Mouse (Mus musculus) frontal cortex, postnatal 25 days (tissue): Measurements from ENCODE around the gene Ino80b.
"Not testable (repeated sequence)": the region's sequence is repeated elsewhere in the genome, so short reads cannot be mapped to it uniquely, and the experiment has no call there.

Source experiments
- DNase-seq, 2 experiments: peaks; one replicate each; pipeline ENCODE4 v3.0.0; 2022; ENCODE audit warnings: low spot score in 2 of 2

Gene Ino80b

DNA sequence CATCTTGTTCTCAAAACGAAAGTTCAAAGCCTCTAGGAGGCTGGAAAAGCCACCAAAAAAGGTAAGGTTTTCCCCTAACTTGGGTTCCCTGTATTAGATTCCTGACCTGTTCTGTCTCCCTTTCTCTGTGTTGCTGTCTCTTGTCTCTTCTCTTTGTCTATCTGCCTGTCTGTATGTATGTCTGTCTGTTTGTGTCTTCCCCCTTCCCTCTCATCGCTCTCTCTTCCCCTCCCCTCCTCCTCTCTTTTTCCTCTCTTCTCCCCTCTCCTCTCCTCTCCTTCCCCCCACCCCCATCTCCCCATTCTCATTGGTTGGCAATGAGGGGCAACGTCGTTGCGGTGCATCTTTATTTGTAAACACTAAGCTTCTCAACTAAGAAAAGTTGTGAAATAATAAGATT is at the start of gene Ino80b:
Ino80b (minus strand) TSS at position 101 of the 400 bp plus-strand sequence.
- no peak for DNase-seq

DNA sequence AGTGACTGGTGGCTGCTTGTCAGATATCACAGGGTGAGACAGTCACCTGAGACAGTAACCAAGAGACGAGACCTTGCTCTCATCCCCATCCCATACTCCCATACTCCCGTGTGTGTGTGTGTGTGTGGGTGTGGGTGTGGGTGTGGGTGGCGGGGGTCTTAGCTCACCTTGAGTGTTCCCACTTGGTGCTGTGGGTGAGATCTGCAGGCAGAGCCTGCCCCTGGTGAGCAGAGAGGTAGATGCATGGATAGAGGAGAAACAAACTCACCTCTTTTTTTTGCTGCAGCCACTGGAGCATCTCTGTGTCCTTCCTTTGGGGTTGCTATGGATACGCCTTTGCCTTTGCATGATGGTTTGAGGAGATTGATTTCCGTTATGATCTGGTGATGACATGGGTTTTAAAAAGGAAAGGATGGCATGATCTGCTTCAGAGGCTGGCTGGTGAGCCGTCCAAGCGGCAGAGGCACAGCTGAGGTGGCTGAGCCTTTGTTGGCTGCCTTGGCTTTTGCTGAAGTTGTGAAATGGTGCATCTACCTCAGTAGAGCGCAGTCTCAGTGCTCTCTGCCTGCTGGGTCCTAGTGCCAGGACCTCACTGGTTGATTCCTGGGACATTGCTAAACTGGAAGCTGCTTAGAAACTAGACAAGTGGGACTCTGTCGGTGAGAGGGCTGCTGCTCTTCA is 47.1 kb upstream of the Ino80b start:
- DNase-seq, result peak; percentile 35 to 61

DNA sequence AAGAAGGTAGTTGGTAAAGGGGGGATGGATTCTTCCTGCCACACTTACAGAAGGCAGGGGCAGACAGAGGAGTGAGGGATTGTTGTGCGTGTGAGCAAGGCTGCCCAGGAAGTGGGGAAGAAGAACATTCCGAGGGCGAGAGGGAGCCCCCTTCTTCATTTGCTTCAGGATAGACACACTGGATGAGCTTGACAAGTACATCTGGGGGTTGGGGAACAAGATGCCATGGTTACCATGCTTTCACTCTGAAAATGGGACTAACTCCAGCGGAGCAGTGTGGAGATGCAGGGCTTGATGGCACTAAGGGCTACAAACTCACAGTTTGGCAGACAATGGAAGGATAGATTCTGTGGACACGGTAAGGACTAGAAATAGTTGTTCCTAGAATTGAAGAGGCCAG is 45.8 kb upstream of the Ino80b start:
- no peak for DNase-seq

DNA sequence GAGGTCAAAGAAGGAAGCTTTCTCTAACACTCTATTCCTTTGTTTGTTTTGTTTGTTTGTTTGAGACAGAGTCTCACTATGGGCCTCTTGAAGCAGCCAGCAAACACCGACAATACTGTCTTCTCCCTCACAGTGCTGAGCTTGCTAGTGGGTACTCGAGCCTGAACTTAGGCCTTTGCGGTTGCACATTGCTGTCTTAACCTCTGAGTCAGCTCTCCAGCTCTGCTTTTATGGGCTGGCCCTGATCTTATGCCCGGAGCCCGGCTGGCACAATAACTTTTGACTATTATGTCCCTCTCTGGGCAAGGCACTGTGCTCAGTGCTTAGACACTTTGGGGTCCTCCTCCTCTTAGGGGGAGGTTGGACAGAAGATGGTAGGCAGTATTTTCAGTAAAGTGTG is 44.6 kb upstream of the Ino80b start:
- DNase-seq, result no peak

DNA sequence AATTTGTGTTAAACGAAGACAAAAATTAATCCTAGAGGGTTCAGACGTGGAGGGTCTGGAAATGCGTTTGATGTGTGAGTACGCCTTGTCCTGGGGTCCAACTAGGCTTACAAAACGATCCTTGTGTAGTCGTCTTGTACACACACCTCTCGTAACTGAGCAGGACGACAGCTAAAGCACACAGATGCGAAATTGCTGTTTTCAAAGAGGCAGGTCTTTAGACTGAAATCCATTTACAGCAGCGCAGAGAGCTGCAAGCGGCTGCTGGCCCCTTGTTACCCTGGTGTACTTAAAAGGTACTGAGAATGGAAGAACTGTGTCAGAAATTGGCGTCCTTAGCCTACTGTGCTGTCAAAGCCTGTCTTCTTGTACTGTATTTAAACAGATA is 41.0 kb upstream of the Ino80b start:
- DNase-seq, result no peak

DNA sequence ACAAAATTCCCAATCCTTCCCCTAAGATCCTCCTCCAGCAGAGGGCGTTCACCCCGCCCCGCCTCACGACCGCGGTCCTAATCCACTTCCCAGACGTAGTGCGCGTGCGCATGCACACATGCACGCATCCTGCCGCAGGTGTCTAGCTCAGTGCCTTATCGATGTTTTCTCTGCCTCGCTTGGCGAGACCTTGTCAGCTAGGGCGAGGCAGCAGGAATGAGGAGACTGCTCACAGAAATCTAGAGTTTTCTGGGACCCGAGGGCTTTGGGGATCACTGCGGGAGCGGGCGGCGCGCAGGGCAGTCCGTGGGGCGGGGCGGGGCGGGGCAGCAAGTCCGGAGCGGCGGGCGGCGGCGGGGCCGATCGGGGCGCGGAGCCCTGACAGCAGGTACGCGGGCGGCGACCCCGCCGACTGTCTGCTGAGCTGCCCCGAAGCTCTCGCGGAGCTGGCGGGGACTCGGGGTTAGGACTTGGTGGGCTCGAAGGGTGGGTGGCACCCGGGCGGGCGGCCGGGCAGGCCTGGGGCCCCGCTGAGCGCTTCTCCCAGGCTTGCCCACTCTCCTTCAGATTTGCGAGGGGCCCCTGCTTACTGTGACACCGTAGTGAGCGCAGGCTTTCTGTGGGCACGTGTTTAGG is 40.5 kb upstream of the Ino80b start, which contains the start of gene Dctn1:
Dctn1 (plus strand) TSS at position 314 of the 636 bp plus-strand sequence.
- DNase-seq, result peak; percentile 85 to 91

DNA sequence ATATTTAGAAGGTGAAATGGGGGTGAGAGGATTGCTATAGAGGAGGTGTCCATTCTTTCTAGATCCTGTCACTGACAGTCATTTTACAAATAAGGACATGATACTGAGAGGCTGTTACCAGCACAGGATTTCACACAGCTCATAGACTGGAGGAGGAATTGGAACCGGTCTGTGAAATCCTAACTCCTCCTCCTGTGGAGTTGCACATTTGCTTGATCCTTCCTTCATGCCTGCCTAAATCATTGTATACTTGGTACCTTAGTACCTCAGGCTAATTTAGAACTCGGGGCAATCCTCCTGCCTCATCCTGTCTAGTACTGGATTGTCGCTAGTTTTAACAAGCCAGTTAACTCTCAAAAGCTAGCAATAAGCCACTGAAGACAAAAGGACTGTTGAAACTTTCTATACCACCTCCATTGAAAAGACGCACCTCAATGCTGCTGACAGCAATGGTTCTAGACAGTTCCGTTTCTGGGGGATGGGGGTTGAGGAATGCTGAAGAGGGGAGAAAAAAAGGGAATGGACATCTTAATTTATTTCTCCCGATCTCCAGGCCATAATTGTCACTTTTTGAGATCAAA is 39.9 kb upstream of the Ino80b start:
- no peak for DNase-seq

DNA sequence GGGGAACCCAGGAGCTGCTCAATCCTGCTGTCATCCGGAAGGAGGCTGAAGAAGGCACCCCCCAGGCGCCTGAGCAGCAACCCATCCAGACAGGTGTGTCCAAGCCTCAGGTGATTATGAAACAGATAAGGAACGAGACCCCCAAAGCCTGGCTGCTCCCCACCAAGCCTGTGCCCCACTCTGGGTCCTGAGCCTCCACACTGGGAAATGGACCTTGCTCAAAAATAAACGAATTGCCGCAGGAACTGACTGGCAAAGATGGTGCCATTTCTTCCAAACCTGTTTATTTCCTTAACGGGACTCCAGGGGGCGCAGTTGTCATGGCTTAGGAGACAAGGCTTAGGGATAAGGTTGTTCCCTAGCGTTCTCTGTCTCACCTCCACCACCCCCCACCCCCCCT is 37.5 kb upstream of the Ino80b start:
- DNase-seq, result peak in 1 of 2 experiments; percentile 44

DNA sequence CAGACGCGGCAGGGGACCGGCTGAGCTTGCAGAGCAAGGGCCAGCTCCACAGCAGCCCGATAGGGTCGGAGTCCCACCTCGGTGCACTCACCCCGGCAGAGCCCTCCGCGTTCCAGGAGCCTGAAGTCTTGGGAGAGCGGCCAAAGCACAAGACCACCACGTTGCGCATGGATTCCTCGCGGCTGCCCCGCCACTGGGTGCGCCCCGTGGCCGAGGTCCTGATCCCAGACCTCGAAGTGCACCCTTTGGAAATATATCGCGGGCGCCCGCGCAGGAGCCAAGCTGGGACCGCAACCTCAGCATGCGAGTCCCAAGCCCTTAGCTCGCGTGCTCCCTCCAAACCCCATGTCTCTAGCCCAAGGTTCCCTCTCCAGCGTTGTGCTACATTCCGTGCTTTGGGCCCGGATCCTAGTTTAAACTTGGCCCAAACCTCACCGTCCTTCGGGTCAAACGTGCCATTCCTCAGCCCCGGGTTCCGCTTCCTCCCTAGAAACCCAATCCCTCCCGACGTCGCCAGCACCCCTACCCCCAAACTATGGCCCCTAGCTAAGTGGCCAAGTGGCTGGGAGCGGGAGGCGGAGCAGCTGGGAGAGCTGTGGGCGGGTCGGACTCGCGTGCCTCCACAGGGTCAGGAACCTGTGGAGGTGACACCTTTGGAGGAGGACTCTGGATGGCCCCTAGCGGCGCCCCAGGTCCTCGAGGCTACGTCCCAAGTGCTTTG is 36.9 kb upstream of the Ino80b start:
- DNase-seq, result no peak

DNA sequence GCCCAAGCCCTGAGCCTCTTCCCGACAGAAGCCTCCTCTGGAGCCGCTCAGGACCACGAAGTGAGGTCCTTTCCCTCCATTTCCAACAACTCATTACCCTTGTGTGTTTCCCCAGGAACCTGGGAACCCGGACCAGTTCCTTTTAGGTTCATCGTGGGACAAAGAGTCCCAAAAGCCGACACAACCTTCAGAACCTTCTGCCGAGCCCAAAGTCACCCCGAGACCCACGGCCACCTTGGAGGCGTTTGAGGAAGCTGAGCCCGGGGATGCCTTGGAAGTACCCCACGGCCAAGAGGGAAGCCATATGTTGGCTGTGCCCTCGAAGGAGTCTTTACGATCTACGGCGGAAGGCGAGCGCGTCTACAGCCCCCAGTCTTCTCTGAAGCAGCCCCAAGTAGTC is 36.2 kb upstream of the Ino80b start:
- no peak for DNase-seq

DNA sequence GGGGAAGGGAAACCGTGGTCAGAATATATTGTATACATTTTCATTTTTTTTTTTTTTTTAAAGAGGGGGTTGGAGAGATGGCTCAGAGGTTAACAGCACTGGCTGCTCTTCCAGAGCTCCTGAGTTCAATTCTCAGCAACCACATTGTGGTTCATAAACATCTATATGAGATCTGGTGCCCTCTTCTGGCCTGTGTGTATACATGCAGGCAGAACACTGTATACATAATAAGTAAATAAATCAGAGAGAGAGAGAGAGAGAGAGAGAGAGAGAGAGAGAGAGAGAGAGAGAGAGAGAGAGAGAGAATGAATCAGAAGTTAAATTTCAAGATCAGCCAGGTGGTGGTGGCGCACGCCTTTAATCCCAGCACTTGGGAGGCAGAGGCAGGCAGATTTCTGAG is 34.2 kb upstream of the Ino80b start:
- DNase-seq, result not testable (repeated sequence)

DNA sequence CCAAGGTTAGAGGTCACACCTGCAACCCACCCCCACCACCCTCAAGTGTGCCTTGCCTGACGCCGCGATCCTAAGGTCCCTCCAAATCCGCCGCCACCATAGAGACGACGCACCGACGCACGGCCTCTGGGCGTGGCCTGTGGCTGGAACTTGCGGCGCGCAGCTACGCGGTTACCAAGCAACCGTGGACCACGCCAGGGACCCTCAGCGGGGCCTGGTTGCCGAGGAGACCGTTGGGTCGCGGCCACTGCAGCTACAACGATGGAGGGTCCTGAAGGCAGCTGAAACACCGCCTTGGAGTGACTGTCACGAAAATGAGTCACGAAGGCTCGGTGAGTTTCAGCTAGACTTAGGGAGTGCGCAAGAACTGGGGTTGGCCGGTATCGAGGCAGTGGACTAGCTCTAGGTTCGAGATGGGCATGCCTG is 31.0 kb upstream of the Ino80b start, which contains the start of the genes Wdr54 and 1700003E16Rik:
Wdr54 (minus strand) TSS at position 139 of the 426 bp plus-strand sequence.
1700003E16Rik (plus strand) TSS at position 146 of the 426 bp plus-strand sequence.
- DNase-seq, result peak; percentile 49 to 62

DNA sequence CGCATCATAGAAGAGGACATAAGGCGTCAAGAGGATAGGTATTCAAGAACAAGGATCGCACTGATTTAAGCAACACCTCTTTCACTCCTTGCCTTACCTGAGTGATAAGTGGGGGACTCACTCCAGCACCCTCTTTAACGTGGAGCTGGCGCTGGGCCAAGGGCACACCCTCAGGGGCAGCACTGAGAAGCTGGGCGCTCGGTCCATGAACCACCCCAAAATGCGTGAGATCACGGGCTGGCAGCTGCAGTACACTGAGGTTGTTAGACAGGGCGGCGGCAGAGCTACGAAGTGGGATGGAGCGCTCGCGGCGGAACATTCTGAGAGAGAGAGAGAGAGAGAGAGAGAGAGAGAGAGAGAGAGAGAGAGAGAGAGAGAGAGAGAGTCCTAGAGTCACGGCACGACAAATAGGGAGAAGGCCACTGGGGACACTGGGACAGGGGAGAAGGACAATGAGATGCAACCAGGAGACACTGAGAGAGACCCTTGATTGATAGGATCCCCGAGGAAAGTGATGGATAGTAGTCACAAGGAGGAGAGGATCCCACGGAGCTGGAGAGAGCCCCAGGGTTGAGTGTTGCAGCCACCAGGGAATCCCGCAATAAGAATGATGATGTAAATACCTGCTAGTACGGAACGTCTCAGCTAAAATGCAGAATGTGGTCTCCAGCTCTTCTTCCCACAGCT is 30.5 kb upstream of the Ino80b start:
- DNase-seq, result no peak

DNA sequence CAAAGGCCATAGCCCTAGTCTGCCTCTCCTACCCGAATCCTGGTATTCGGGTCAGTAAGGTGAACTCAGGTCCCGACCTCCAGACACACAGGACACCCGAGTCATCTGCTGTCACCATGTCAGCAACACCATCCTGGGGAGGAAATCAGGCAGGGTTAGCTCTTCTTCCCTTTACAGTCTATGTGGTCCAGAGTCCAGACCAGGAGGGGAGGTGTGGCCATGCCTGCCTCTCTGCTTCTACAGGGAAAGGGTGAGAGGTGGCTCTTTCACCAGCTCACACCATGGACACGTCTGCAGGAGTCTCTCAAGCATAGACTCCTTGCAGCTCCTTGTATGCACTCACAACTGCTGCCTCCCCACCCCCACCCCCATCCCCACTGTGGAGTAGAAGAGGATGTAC is 28.3 kb upstream of the Ino80b start:
- DNase-seq, result no peak

DNA sequence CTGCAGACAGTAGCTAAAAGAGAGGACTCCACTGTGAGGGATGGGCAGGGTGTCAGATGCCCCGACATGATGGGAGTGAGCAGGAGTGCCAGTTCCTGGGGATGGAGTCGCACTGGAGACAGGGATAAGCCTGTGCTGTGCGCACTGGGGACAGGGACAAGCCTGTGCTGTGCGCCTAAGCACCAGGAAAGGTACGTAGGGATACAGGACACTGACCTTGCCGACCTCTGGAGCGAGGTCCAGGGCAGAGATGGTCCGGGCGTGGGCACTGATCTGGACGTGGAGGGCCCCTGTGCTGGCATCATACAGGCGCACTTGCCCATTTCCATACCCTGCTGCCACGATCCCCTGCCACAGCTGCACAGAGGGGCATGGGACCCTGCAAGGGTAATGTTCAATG is 27.8 kb upstream of the Ino80b start:
- DNase-seq, result no peak

DNA sequence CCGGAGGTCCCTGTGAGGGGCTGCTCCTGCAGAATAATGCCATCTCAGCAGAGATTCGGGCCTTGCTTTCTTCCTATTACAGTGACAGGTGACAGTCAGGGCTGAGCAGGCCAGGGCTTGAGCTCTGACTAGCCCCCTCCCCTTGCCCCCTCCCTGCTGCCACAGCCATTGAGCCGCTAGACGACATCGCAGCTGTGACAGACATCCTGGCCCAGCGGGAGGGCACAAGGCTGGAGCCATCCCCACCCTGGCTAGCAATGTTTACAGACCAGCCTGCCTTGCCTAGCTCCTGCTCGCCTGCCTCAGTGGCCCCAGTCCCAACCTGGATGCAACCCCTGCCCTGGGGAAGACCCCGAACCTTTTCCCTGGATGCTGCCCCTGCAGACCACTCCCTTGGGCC is 26.5 kb upstream of the Ino80b start:
- DNase-seq, result no peak

DNA sequence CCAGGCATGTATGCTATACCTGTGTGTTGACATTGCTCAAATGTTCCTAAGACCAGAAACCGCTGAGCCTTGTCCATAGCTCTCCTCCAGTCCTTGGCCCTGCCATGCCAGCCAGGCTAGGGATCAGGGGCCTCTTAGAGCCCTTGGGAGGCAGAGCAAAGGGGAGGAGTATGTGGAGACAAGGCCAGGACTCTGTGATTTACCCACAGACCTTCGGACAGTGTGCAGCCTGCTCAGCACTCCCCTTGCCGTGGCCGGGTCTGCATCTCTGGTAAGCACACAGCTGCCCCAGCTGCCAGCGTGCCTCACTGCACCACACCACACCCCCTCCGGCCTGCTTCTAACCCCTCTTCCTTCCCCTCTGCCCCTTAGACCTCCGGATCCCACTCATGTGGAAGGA is 22.0 kb upstream of the Ino80b start:
- DNase-seq, result no peak

DNA sequence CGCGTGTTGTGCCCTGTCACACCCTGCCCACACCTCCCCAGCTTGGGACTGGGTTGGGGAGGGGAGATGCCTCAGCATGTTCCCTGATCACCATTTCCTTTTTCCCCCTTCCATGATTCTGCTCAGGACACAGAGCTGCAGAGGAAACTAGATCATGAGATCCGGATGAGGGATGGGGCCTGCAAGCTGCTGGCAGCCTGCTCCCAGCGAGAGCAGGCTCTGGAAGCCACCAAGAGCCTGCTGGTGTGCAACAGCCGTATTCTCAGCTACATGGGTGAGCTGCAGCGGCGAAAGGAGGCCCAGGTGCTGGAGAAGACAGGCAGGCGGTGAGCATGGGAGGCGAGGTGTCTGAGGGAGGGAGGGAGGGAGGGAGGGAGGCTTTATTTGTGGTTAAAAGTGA is 20.6 kb upstream of the Ino80b start:
- no peak for DNase-seq

DNA sequence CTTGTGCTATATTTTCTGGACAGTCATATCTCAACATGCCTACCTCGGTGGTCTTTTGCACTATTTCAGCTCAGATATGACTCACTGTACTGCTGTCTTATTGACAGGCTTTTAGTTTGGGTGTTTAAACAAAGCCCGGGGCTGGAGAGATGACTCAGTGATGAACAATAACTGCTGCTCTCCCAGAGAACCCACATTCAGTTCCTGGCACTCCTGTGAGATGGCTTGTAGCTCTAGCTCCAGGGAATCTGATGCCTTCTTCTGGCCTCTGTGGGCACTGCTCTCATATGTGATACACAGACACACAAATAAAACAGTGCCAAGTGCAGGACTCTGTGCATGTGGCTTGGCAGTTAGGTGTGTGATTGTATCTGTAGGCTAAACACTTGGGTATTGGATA is 20.0 kb upstream of the Ino80b start:
- no peak for DNase-seq

DNA sequence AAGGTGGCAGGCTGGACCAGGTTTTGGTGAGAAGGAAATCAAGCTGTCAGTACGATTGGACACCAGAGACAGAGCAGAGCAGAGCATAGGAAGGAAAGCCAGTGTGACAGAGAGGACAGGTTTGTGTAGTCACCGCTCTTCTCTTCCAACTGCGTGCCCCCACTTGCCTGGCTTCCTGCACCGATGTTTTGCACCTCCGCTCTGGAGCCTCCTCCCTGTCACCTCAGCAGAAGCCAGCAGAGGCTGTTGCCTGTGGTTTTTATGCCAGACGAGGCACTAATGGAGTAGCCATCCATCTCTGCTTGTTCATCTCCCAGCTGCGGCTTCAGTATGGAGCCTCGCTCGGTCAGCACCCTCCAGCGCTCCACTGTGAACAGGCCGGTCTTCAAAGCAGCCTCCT is 17.7 kb upstream of the Ino80b start:
- DNase-seq, result no peak

DNA sequence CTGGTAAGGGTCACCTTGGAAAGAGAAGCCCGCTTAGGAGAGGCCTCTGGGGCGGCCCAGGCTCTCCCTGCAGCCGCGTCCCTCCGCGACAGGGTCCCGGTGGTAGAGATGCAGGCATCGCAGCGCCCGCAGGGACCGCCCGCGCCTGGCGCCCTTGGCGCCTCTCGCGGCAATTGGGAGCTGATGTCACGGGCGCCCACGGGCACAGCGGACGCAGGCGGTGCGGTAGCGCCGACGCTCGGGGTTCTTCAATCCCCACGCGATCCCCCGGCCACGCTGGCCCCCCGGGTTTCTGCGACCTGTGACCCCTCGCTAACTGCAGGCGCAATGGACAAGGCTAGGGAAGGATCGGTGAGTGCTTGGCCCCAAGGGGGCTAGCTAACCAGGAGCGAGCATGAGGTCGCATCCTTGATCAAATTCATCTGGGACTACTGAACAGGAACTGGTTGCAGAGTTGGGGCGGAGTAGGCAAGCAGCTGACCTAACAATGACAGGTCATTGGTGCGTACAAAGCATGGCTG is 17.0 kb upstream of the Ino80b start:
- peak; percentile 50 to 53 for DNase-seq

DNA sequence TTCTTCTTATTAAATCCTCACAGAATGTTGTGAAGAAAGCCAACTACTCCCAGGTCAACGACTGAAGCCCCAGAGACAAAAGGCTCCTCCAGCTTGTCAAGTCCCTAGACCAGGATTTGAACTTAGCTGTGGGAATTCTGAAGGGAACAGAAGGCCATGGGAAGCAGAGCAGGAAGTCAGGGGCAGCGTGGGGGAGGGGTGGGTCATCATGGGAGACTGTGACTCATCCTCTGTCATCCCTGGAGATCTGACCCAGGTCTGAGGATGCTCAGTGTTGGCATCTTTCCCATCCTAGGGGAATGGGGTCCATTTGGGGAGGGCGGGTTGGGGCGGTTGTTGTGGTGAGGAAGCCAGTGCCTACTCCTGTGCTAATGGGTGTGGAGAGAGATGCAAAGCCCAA is 16.4 kb upstream of the Ino80b start:
- DNase-seq, result no peak
